ENCODE assay signal across 24 mouse cellular contexts in genomic region chr12:73471966-73472365, GRCm38 (mm10).
DNase-seq lines count a peak whose midpoint lies in the region; ATAC-seq and TF ChIP-seq lines count a peak whose summit lies in the region.
"Had no signal": no experiment of that assay in that cellular context is flagged by ENCODE, and none has a peak within 500 bp of the region (broad histone marks: within the 10 kb centered on the region; RNA-seq: fewer than 3 reads in every experiment).

No protein-coding gene starts in this region.

- H3K36me3 ChIP-seq in heart, embryonic 12.5 days: no peaks in the 10 kb centered on the region
- H3K36me3 ChIP-seq in lung, embryonic 14.5 days (ENCODE audit: insufficient read depth): no peaks in the 10 kb centered on the region
- H3K36me3 ChIP-seq in myocyte (ENCODE audit: control insufficient read depth, insufficient read depth): no peaks in the 10 kb centered on the region
- H3K36me3 ChIP-seq: heart, embryonic 13.5 days; liver, embryonic 15.5 days; neural tube, embryonic 15.5 days; stomach, embryonic 15.5 days had no signal

- ATAC-seq in heart, embryonic 12.5 days (ENCODE audit: insufficient number of reproducible peaks, low FRiP score): no peak
- no peak for ATAC-seq in lung, embryonic 14.5 days (ENCODE audit: insufficient read depth)
- ATAC-seq: CD4-positive, CD25-positive, alpha-beta regulatory T cell, adult 4 months; Patski had no signal

- no peak overlapping the region for H3ac ChIP-seq in myocyte (ENCODE audit: control insufficient read depth, insufficient read length)

- peaks cover 15% of the 10 kb centered on the region for H3K4me1 ChIP-seq in heart, embryonic 12.5 days (replicated peaks)
- peaks cover 4% of the 10 kb centered on the region; the same call in 1 of the 2 replicates for H3K4me1 ChIP-seq in lung, embryonic 14.5 days (ENCODE audit: insufficient read depth)
- peaks cover 11% of the 10 kb centered on the region for H3K4me1 ChIP-seq in embryonic fibroblast, embryonic 13.5 days (ENCODE audit: control insufficient read depth, insufficient read depth, low read length)
- H3K4me1 ChIP-seq: liver, embryonic 15.5 days had no signal

- no peak for TF ChIP-seq CTCF in lung, embryonic 14.5 days (IDR thresholded peaks at IDR 0.05; ENCODE audit: low read depth)
- no peak for TF ChIP-seq CTCF in embryonic fibroblast, embryonic 13.5 days (IDR thresholded peaks at IDR 0.05; ENCODE audit: borderline replicate concordance, insufficient read depth, low read length)

- H3K27me3 ChIP-seq in heart, embryonic 12.5 days (replicated peaks): no peaks in the 10 kb centered on the region
- no peaks in the 10 kb centered on the region for H3K27me3 ChIP-seq in lung, embryonic 14.5 days (ENCODE audit: insufficient read depth, low read length)
- no peaks in the 10 kb centered on the region for H3K27me3 ChIP-seq in myocyte (ENCODE audit: control insufficient read depth, insufficient read depth, insufficient read length)
- H3K27me3 ChIP-seq: heart, embryonic 13.5 days; liver, embryonic 15.5 days; neural tube, embryonic 15.5 days; Patski had no signal

- no peak overlapping the region for H3K27ac ChIP-seq in heart, embryonic 12.5 days (ENCODE audit: poor library complexity, severe bottlenecking)
- no peak overlapping the region for H3K27ac ChIP-seq in lung, embryonic 14.5 days (ENCODE audit: low read depth)
- peak overlapping the region; percentile 36 for H3K27ac ChIP-seq in embryonic fibroblast, embryonic 13.5 days (ENCODE audit: insufficient read depth, low read length)
- H3K27ac ChIP-seq: heart, embryonic 13.5 days; liver, embryonic 15.5 days; neural tube, embryonic 15.5 days; stomach, embryonic 15.5 days had no signal

- 71% methylated on average over 9 of the region's 9 CpGs for WGBS in heart, embryonic 12.5 days
- WGBS in lung, embryonic 14.5 days: 66% methylated on average over 9 of the region's 9 CpGs

- peak; percentile 70 for DNase-seq in heart, adult 11 months
- DNase-seq in lung, embryonic 14.5 days: no peak
- no peak for DNase-seq in lung, postnatal 36 days
- DNase-seq in adrenal gland, postnatal 10 days: no peak
- DNase-seq in heart, adult 8-10 months (ENCODE audit: low spot score): no peak
- DNase-seq: adrenal gland, adult 2 months; cerebellum, adult 18-20 months; cerebellum, postnatal 14 days; heart, postnatal 14 days; kidney, adult 18-20 months; lung, postnatal 10 days; right cerebral cortex, adult 18-20 months; right cerebral cortex, postnatal 4 days; thymus, postnatal 36 days had no signal

- no peak for TF ChIP-seq POLR2A in embryonic fibroblast, embryonic 13.5 days (IDR thresholded peaks at IDR 0.05; ENCODE audit: low read depth, low read length)
- TF ChIP-seq POLR2A in myocyte (IDR thresholded peaks at IDR 0.05; ENCODE audit: insufficient read length, low read depth): no peak

- H3K9ac ChIP-seq in heart, embryonic 12.5 days: no peak overlapping the region
- H3K9ac ChIP-seq in lung, embryonic 14.5 days: no peak overlapping the region
- H3K9ac ChIP-seq: heart, embryonic 13.5 days; liver, embryonic 15.5 days; neural tube, embryonic 15.5 days; stomach, embryonic 15.5 days had no signal

- no peak overlapping the region for H3K4me3 ChIP-seq in heart, embryonic 12.5 days
- no peak overlapping the region for H3K4me3 ChIP-seq in lung, embryonic 14.5 days (ENCODE audit: low read depth, low read length)
- H3K4me3 ChIP-seq in embryonic fibroblast, embryonic 13.5 days (ENCODE audit: insufficient read depth, low read length): no peak overlapping the region
- no peak overlapping the region for H3K4me3 ChIP-seq in myocyte
- H3K4me3 ChIP-seq: heart, embryonic 13.5 days; liver, embryonic 15.5 days; neural tube, embryonic 15.5 days; stomach, embryonic 15.5 days had no signal

- no peaks in the 10 kb centered on the region for H3K9me3 ChIP-seq in heart, embryonic 12.5 days (replicated peaks)
- H3K9me3 ChIP-seq in lung, embryonic 14.5 days (ENCODE audit: low read depth, low read length): no peaks in the 10 kb centered on the region
- H3K9me3 ChIP-seq: heart, embryonic 13.5 days; liver, embryonic 15.5 days; neural tube, embryonic 15.5 days; stomach, embryonic 15.5 days had no signal

- H3K4me2 ChIP-seq in heart, embryonic 12.5 days: no peak overlapping the region
- H3K4me2 ChIP-seq in lung, embryonic 14.5 days: 0 out of 2 replicates have a peak overlapping the region, but pooled peaks have one; percentile 5
- peak overlapping the region; percentile 71 for H3K4me2 ChIP-seq in myocyte (ENCODE audit: low read depth)
- H3K4me2 ChIP-seq: heart, embryonic 13.5 days; liver, embryonic 15.5 days; midbrain, embryonic 11.5 days; neural tube, embryonic 15.5 days; stomach, embryonic 15.5 days had no signal

- H3K79me2 ChIP-seq in myocyte (ENCODE audit: control insufficient read depth, insufficient read depth): no peaks in the 10 kb centered on the region

TF ChIP-seq in myocyte, 11 proteins besides CTCF, POLR2A, EP300 and RAD21:
- TF ChIP-seq POLR2AphosphoS2 (IDR thresholded peaks at IDR 0.05; ENCODE audit: insufficient read length, low read depth) (no peak), USF1 (IDR thresholded peaks at IDR 0.05; ENCODE audit: low read depth) (peak; percentile 13)
